Mouse (Mus musculus) ES-Bruce4 (cell line): ENCODE results near the gene Akap11. TPM values are rescaled to one million over a fixed set of nuclear protein-coding genes. Genes with fewer than 3 reads are reported as not detected.

ENCODE experiments used
- H3K27ac ChIP-seq: 2 replicates; pipeline ENCODE4 v1.5.1; 2012; ENCODE audit warnings: low read length, inconsistent platforms; ENCODE audit not compliant: insufficient read depth
- H3K27me3 ChIP-seq: 2 replicates; pipeline ENCODE4 v1.6.1; 2012; ENCODE audit warnings: mild to moderate bottlenecking, low read length, inconsistent platforms; ENCODE audit not compliant: control insufficient read depth, poor library complexity, insufficient read depth, severe bottlenecking
- H3K36me3 ChIP-seq: 2 replicates; pipeline ENCODE4 v1.6.1; 2012; ENCODE audit warnings: inconsistent platforms, mild to moderate bottlenecking, low read length, moderate library complexity; ENCODE audit not compliant: control insufficient read depth, poor library complexity, insufficient read depth, severe bottlenecking
- H3K4me1 ChIP-seq: one replicate; pipeline ENCODE4 v1.8.1; 2011; ENCODE audit warnings: low read length; ENCODE audit not compliant: control insufficient read depth, insufficient read depth
- H3K4me3 ChIP-seq: 2 replicates; pipeline ENCODE4 v1.5.1; 2011; ENCODE audit warnings: low read depth, mild to moderate bottlenecking, low read length
- H3K9ac ChIP-seq: 2 replicates; pipeline ENCODE4 v1.6.1; 2012; ENCODE audit warnings: low read depth, mild to moderate bottlenecking, inconsistent platforms; ENCODE audit not compliant: poor library complexity, severe bottlenecking
- H3K9me3 ChIP-seq: replicated peaks from 2 replicates; pipeline ENCODE4 v1.6.1; 2012; ENCODE audit warnings: mild to moderate bottlenecking, low read length, inconsistent platforms; ENCODE audit not compliant: control insufficient read depth, poor library complexity, insufficient read depth, severe bottlenecking
- CTCF ChIP-seq: IDR thresholded peaks from one replicate; pipeline ENCODE4 v1.8.1; 2011; ENCODE audit warnings: low read depth, low read length
- EP300 ChIP-seq: IDR thresholded peaks from 2 replicates; pipeline ENCODE4 v1.6.1; 2011; ENCODE audit warnings: low read depth, low read length; ENCODE audit not compliant: insufficient read depth
- POLR2A ChIP-seq: IDR thresholded peaks from one replicate; pipeline ENCODE4 v1.8.1; 2011; ENCODE audit warnings: low read length; ENCODE audit not compliant: insufficient read depth
- polyA plus RNA-seq: library from polyadenylated mRNA; stranded (reverse); fragments of >200 nt; gene quantifications from 2 replicates; pipeline ENCODE4 v1.2.4, GENCODE M21; 2011; ENCODE audit warnings: low read depth; ENCODE audit not compliant: missing spikeins, insufficient read depth, insufficient read length

The Akap11 gene
- polyA plus RNA-seq, 1 experiment, result 20.8 TPM

DNA sequence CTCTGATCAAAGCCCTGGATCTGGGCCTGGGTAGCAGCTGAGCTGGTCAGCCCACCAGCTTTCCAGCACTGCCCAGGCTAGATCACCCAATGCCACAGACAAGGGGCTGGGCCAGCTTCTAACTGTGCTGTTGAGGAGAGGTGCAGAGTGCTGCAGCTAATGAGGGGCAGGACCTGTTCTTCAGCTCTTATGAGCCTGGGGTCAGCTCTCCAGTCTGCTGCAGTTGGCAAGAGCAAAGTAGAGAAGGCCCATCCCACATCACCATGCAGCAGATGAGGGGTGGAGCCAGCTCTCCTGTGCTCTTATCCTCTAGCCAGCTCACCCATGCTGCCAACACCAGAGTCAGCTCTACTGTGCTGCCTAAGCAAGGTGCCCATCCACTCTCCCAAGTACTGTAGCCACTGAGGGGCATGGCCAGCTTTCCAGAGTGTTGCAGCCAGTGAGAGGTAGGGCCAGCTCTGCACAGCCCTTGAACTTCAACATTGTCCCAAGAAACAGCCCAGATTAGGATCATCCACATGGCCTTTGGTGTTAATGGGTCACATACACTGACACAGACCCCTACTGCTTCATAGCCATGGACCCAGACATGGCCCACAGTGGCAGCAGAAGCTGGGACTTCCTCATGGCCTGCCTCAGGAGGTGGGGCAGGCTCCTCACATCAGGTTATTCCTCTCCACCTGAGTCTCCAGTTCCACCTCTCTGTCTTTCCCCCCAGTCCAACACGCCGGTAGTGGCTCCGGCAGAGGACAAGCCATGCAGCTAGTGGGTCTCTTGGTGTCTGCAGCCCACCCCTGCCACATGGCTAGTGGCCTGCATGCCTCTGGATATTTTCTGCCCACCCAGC is 10.8 kb downstream of the Akap11 start:
- Histone ChIP-seq H3K4me3 (no peak overlapping the region), H3K9ac (no peak overlapping the region), H3K27ac (no peak overlapping the region), H3K9me3 (no peaks in the 10 kb centered on the region), H3K27me3 (no peaks in the 10 kb centered on the region), H3K4me1 (no peaks in the 10 kb centered on the region), H3K36me3 (no peaks in the 10 kb centered on the region)
- TF ChIP-seq CTCF, result no peak
- no peak for TF ChIP-seq EP300
- TF ChIP-seq POLR2A, result no peak

- no peak overlapping the region for H3K27ac ChIP-seq
- H3K4me1 ChIP-seq, result no peaks in the 10 kb centered on the region
- no peaks in the 10 kb centered on the region for H3K27me3 ChIP-seq
- H3K36me3 ChIP-seq, result no peaks in the 10 kb centered on the region
- no peak overlapping the region for H3K9ac ChIP-seq
- TF ChIP-seq POLR2A (no peak), CTCF (no peak), EP300 (no peak)
- H3K9me3 ChIP-seq, result no peaks in the 10 kb centered on the region
- no peak overlapping the region for H3K4me3 ChIP-seq
Observed at GRCm38 (mm10) chr14:78525059-78525458, 11.5 kb downstream of the Akap11 start.

- H3K27me3 ChIP-seq, result no peaks in the 10 kb centered on the region
- H3K9me3 ChIP-seq, result no peaks in the 10 kb centered on the region
- no peak overlapping the region for H3K4me3 ChIP-seq
- H3K4me1 ChIP-seq, result no peaks in the 10 kb centered on the region
- H3K27ac ChIP-seq, result no peak overlapping the region
- peaks cover 19% of the 10 kb centered on the region for H3K36me3 ChIP-seq
- TF ChIP-seq EP300 (no peak), CTCF (peak; percentile 38)
- H3K9ac ChIP-seq, result no peak overlapping the region
Observed at GRCm38 (mm10) chr14:78510713-78511112, 25.9 kb downstream of the Akap11 start.

- no peak overlapping the region for H3K9ac ChIP-seq
- H3K4me1 ChIP-seq, result no peaks in the 10 kb centered on the region
- TF ChIP-seq EP300 (no peak), CTCF (no peak), POLR2A (no peak)
- no peaks in the 10 kb centered on the region for H3K27me3 ChIP-seq
- H3K9me3 ChIP-seq, result no peaks in the 10 kb centered on the region
- peaks cover 19% of the 10 kb centered on the region for H3K36me3 ChIP-seq
- no peak overlapping the region for H3K27ac ChIP-seq
- H3K4me3 ChIP-seq, result no peak overlapping the region
Observed at GRCm38 (mm10) chr14:78509791-78510190, 26.8 kb downstream of the Akap11 start.

- H3K36me3 ChIP-seq, result no peaks in the 10 kb centered on the region; the same call in 1 of the 2 replicates
- no peaks in the 10 kb centered on the region for H3K9me3 ChIP-seq
- H3K4me1 ChIP-seq, result no peaks in the 10 kb centered on the region
- H3K9ac ChIP-seq, result no peak overlapping the region
- H3K27me3 ChIP-seq, result no peaks in the 10 kb centered on the region
- no peak overlapping the region for H3K4me3 ChIP-seq
- H3K27ac ChIP-seq, result no peak overlapping the region
- TF ChIP-seq CTCF (no peak), POLR2A (no peak), EP300 (no peak)
Observed at GRCm38 (mm10) chr14:78500578-78500977, 36.0 kb downstream of the Akap11 start.

- Histone ChIP-seq H3K9ac (no peak overlapping the region), H3K27me3 (no peaks in the 10 kb centered on the region), H3K9me3 (no peaks in the 10 kb centered on the region), H3K27ac (no peak overlapping the region), H3K4me3 (no peak overlapping the region), H3K4me1 (no peaks in the 10 kb centered on the region), H3K36me3 (no peaks in the 10 kb centered on the region; the same call in 1 of the 2 replicates)
- TF ChIP-seq CTCF, result no peak
- no peak for TF ChIP-seq EP300
- TF ChIP-seq POLR2A, result no peak
Observed at GRCm38 (mm10) chr14:78496691-78497090, 39.9 kb downstream of the Akap11 start.
